22 mouse cellular contexts compared by ENCODE assay signal in the genomic region with DNA sequence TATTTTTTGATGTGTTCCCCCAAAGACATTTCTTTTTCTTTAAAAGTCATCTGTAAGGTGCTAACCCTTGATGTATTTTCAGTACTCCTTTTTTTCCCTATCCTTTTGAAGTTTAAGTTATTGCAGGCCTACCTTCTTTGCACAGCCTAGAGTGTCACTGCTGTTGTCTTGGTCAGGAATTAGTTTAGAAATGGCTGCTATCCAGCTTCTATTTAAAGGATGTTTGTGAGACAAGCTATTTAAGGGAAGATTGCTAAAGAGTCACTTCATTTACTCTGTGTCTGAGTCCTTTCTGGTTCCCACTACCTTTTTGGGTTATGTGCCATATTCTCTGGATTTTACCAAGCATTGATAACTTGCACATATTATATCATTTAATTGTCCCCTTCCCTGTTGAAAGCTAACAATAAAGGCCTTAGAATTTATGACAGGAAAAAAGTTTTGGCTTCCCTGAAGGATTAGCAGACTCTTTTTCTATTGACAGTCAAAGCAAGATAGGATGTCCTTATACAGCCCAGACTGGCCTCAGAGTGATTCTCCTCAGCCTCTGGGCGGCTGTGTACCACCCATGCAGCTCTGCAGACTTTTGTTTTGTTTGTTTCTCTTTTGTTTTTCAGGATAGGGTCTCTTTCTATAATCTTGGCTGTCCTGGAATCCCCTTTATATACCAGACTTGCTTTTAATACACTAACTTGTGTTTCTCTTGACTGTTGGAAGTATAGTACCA. TPM values are rescaled to one million over a fixed set of nuclear protein-coding genes. Genes with fewer than 3 reads are reported as not detected.
DNase-seq lines count a peak whose midpoint lies in the region; ATAC-seq and TF ChIP-seq lines count a peak whose summit lies in the region.
"Had no signal": no experiment of that assay in that cellular context is flagged by ENCODE, and none has a peak within 500 bp of the region (broad histone marks: within the 10 kb centered on the region; RNA-seq: fewer than 3 reads in every experiment).

No protein-coding gene starts in this region.

- H3K27me3 ChIP-seq in heart, adult 2 months (ENCODE audit: control insufficient read depth, insufficient read depth, low read length) = no peaks in the 10 kb centered on the region
- H3K27me3 ChIP-seq in lung, postnatal 0 days (replicated peaks; ENCODE audit: insufficient read depth, low read length) = no peaks in the 10 kb centered on the region
- H3K27me3 ChIP-seq in heart, embryonic 15.5 days = no peaks in the 10 kb centered on the region
- H3K27me3 ChIP-seq: hindbrain, embryonic 15.5 days; intestine, embryonic 15.5 days; kidney, embryonic 15.5 days; liver, embryonic 15.5 days; megakaryocyte, embryonic 14.5 days; neural tube, embryonic 15.5 days; stomach, embryonic 15.5 days had no signal

- TF ChIP-seq EP300 in heart, adult 2 months (IDR thresholded peaks at IDR 0.05; ENCODE audit: insufficient read depth, low read depth, low read length) = no peak
- no peak for TF ChIP-seq EP300 in lung, postnatal 0 days (IDR thresholded peaks at IDR 0.05)

- DNase-seq in heart, adult 2 months = no peak
- no peak for DNase-seq in heart, postnatal 4 days
- DNase-seq in lung, postnatal 0 days (ENCODE audit: low spot score) = peak; percentile 10
- DNase-seq in lung, postnatal 36 days = no peak
- DNase-seq in cerebellum, adult 11-12 months = no peak
- no peak for DNase-seq in urinary bladder, adult 18-20 months (ENCODE audit: low spot score in 2 of 2)
- DNase-seq: cerebellum, adult 8-10 months; kidney, postnatal 4 days; layer of hippocampus, postnatal 36 days; lung, postnatal 14 days; right cerebral cortex, postnatal 14 days; thymus, adult 2 months had no signal

- peak overlapping the region; percentile 87 for H3K27ac ChIP-seq in heart, adult 2 months
- peak overlapping the region; percentile 35; the same call in 1 of the 2 replicates for H3K27ac ChIP-seq in lung, postnatal 0 days (ENCODE audit: low read length)
- H3K27ac ChIP-seq in heart, embryonic 15.5 days = peak overlapping the region; percentile 91
- H3K27ac ChIP-seq: hindbrain, embryonic 15.5 days; intestine, embryonic 15.5 days; kidney, embryonic 15.5 days; liver, embryonic 15.5 days; neural tube, embryonic 15.5 days; stomach, embryonic 15.5 days had no signal

- no peak overlapping the region for H3K9ac ChIP-seq in heart, adult 2 months (ENCODE audit: low read depth, low read length)
- H3K9ac ChIP-seq in lung, postnatal 0 days (replicated peaks; ENCODE audit: low read depth) = no peak overlapping the region
- H3K9ac ChIP-seq in heart, embryonic 15.5 days = no peak overlapping the region
- H3K9ac ChIP-seq: hindbrain, embryonic 15.5 days; intestine, embryonic 15.5 days; kidney, embryonic 15.5 days; liver, embryonic 15.5 days; neural tube, embryonic 15.5 days; stomach, embryonic 15.5 days had no signal

- H3K9me3 ChIP-seq in lung, postnatal 0 days (ENCODE audit: low read length) = no peaks in the 10 kb centered on the region
- H3K9me3 ChIP-seq in heart, embryonic 15.5 days (replicated peaks) = no peaks in the 10 kb centered on the region
- H3K9me3 ChIP-seq: hindbrain, embryonic 15.5 days; intestine, embryonic 15.5 days; kidney, embryonic 15.5 days; liver, embryonic 15.5 days; megakaryocyte, embryonic 14.5 days; neural tube, embryonic 15.5 days; stomach, embryonic 15.5 days had no signal

- intact Hi-C loops in heart, adult 2 months (cut with DNase I) = no loop called here

- peaks cover 7% of the 10 kb centered on the region for H3K36me3 ChIP-seq in heart, adult 2 months (ENCODE audit: control insufficient read depth, insufficient read depth, low read length)
- H3K36me3 ChIP-seq in lung, postnatal 0 days (ENCODE audit: insufficient read depth, low read length) = no peaks in the 10 kb centered on the region
- H3K36me3 ChIP-seq in heart, embryonic 15.5 days = no peaks in the 10 kb centered on the region
- H3K36me3 ChIP-seq: intestine, embryonic 15.5 days; kidney, embryonic 15.5 days; stomach, embryonic 15.5 days had no signal

- no peak for ATAC-seq in lung, postnatal 0 days
- ATAC-seq in heart, embryonic 15.5 days (replicated peaks; ENCODE audit: insufficient number of reproducible peaks, insufficient read depth, low FRiP score, low read depth) = no peak; the same call in 1 of the 2 replicates
- ATAC-seq: forebrain, embryonic 14.5 days; intestine, embryonic 15.5 days; midbrain, embryonic 16.5 days had no signal

- H3K79me2 ChIP-seq in heart, adult 2 months (replicated peaks; ENCODE audit: control insufficient read depth, insufficient read depth, low read length) = peaks cover 5% of the 10 kb centered on the region; the same call in 1 of the 2 replicates

- peak overlapping the region; percentile 25; the same call in 1 of the 2 replicates for H3K4me3 ChIP-seq in heart, adult 2 months
- H3K4me3 ChIP-seq in lung, postnatal 0 days (ENCODE audit: low read depth, low read length) = no peak overlapping the region
- no peak overlapping the region for H3K4me3 ChIP-seq in heart, embryonic 15.5 days
- H3K4me3 ChIP-seq: hindbrain, embryonic 15.5 days; intestine, embryonic 15.5 days; kidney, embryonic 15.5 days; liver, embryonic 15.5 days; megakaryocyte, embryonic 14.5 days; neural tube, embryonic 15.5 days; stomach, embryonic 15.5 days had no signal

- no peak overlapping the region for H3K4me2 ChIP-seq in lung, postnatal 0 days (replicated peaks; ENCODE audit: low read depth, low read length)
- peak overlapping the region; percentile 25 for H3K4me2 ChIP-seq in heart, embryonic 15.5 days
- H3K4me2 ChIP-seq: hindbrain, embryonic 15.5 days; intestine, embryonic 15.5 days; kidney, embryonic 15.5 days; liver, embryonic 15.5 days; neural tube, embryonic 15.5 days; stomach, embryonic 15.5 days had no signal

- H3K4me1 ChIP-seq in heart, adult 2 months (ENCODE audit: control insufficient read depth, insufficient read depth, low read length) = peaks cover 2% of the 10 kb centered on the region
- H3K4me1 ChIP-seq in lung, postnatal 0 days (ENCODE audit: insufficient read depth, low read depth, low read length) = no peaks in the 10 kb centered on the region
- H3K4me1 ChIP-seq in heart, embryonic 15.5 days (replicated peaks) = peaks cover 11% of the 10 kb centered on the region
- H3K4me1 ChIP-seq: intestine, embryonic 15.5 days; kidney, embryonic 15.5 days; liver, embryonic 15.5 days; stomach, embryonic 15.5 days had no signal

- 33% methylated on average over 1 of the region's 1 CpGs for WGBS in heart, adult 2 months
- 80% methylated on average over 1 of the region's 1 CpGs for WGBS in lung, postnatal 0 days
- WGBS in heart, embryonic 15.5 days = 53% methylated on average over 1 of the region's 1 CpGs

- TF ChIP-seq POLR2A in heart, adult 2 months (IDR thresholded peaks at IDR 0.05; ENCODE audit: insufficient read depth, low read depth, low read length) = no peak

- no peak for TF ChIP-seq CTCF in heart, adult 2 months (IDR thresholded peaks at IDR 0.05)
- TF ChIP-seq CTCF in lung, postnatal 0 days (IDR thresholded peaks at IDR 0.05) = no peak

RNA-seq across cellular contexts. Expression of gene Klhl7, which starts 25.7 kb away (rescaled TPM):
- total RNA-seq in heart, adult 2 months (2021) = 10 to 100 TPM; 47.7 to 48.9 TPM
- 7.4 and 25.6 TPM in 2 replicates for polyA plus RNA-seq in heart, adult 2 months (2012; rRNA removed)
- 10 to 100 TPM; 60.2 to 62.0 TPM for total RNA-seq in heart, postnatal 4 days (2021)
- 22.6 and 26.6 TPM in 2 replicates for polyA plus RNA-seq in lung, postnatal 0 days (2015; fragmentation: Nextera tagmentation; extraction: Ambion mirVana)
- polyA plus RNA-seq in heart, embryonic 15.5 days (2015; fragmentation: Nextera tagmentation; extraction: Ambion mirVana) = 43.3 and 44.8 TPM in 2 replicates

RNA-seq across cellular contexts. Expression of gene Nupl2, which starts 38.7 kb away (rescaled TPM):
- total RNA-seq in heart, adult 2 months (2021) = 1 to 10 TPM; 7.4 to 7.6 TPM
- polyA plus RNA-seq in heart, adult 2 months (2012; rRNA removed) = 5.8 and 7.3 TPM in 2 replicates
- 10 to 100 TPM; 10.6 to 11.2 TPM for total RNA-seq in heart, postnatal 4 days (2021)
- polyA plus RNA-seq in lung, postnatal 0 days (2015; fragmentation: Nextera tagmentation; extraction: Ambion mirVana) = 7.7 and 8.0 TPM in 2 replicates
- 10.9 and 12.1 TPM in 2 replicates for polyA plus RNA-seq in heart, embryonic 15.5 days (2015; fragmentation: Nextera tagmentation; extraction: Ambion mirVana)

Comparison
In these comparisons a context has a peak if more than half of its experiments do, and no peak if none do; other contexts are left out.
1. H3K27ac ChIP-seq: peak in every context shown above with its lines; median percentile 91 in heart, embryonic 15.5 days; 87 in heart, adult 2 months; 35 in lung, postnatal 0 days.